Mouse (Mus musculus) liver, adult 2 months (tissue): ENCODE results near the gene Chp1.

Experiments used
- CTCF ChIP-seq: fragments of 200-500 bp; IDR thresholded peaks from 2 replicates; pipeline ENCODE4 v1.5.1; 2011; ENCODE audit warnings: low read depth, low read length, control low read depth
- POLR2A ChIP-seq: fragments of 200-500 bp; IDR thresholded peaks from 2 replicates; pipeline ENCODE4 v1.6.1; 2011; ENCODE audit warnings: low read length, control low read depth; ENCODE audit not compliant: insufficient read depth; ENCODE audit errors: extremely low read depth

DNA sequence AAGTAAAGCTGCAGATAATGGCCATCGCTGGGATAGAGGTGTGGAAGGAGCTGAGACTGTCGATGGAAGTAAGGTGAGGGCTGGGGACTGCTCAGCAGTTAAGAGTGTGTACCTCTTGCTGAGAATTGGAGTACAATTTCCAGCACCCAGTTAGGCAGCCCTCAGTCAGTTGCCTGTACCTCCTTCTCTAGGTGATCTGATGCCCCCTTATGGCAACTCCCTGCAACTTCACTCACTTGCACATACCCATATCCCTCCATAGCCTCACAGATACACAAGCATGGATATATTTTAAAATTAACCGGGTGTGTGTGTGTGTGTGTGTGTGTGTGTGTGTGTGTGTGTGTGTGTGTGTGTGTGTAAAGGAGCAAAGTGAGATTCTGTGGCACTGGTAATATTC lies 35.2 kb upstream of the Chp1 start:
- TF ChIP-seq POLR2A (no peak), CTCF (no peak; the same call in 1 of the 2 replicates)
